In genomic region chr3:146914798-146915197, GRCm38 (mm10) we compare ENCODE assay signal across 8 mouse cellular contexts.
DNase-seq lines count a peak whose midpoint lies in the region; ATAC-seq lines count a peak whose summit lies in the region.

No protein-coding gene starts in this region.

- H3K9me3 ChIP-seq in embryonic facial prominence, embryonic 11.5 days (replicated peaks; ENCODE audit: control insufficient read depth, low read length) = no peaks in the 10 kb centered on the region
- no peaks in the 10 kb centered on the region for H3K9me3 ChIP-seq in heart, embryonic 10.5 days
- no peaks in the 10 kb centered on the region for H3K9me3 ChIP-seq in lung, embryonic 16.5 days (ENCODE audit: control insufficient read depth, low read length)

- no peak overlapping the region for H3K9ac ChIP-seq in embryonic facial prominence, embryonic 11.5 days (replicated peaks; ENCODE audit: low read length)
- no peak overlapping the region for H3K9ac ChIP-seq in lung, embryonic 16.5 days (ENCODE audit: low read length)

- DNase-seq in adrenal gland, postnatal 25 days = peak; percentile 88
- DNase-seq in embryonic facial prominence, embryonic 11.5 days (ENCODE audit: low spot score) = peak; percentile 87
- peak; percentile 79 for DNase-seq in heart, embryonic 10.5 days (ENCODE audit: low spot score)
- DNase-seq in layer of hippocampus, adult 11-12 months (ENCODE audit: low spot score) = peak; percentile 85
- DNase-seq in ovary, postnatal 14 days (ENCODE audit: low spot score) = peak; percentile 78
- peak; percentile 68 for DNase-seq in thymus, postnatal 0 days (ENCODE audit: low spot score)

- no peaks in the 10 kb centered on the region for H3K27me3 ChIP-seq in embryonic facial prominence, embryonic 11.5 days (ENCODE audit: control insufficient read depth, insufficient read depth, low read length)
- H3K27me3 ChIP-seq in heart, embryonic 10.5 days (ENCODE audit: insufficient read depth, poor library complexity, severe bottlenecking) = no peaks in the 10 kb centered on the region
- H3K27me3 ChIP-seq in lung, embryonic 16.5 days (ENCODE audit: control insufficient read depth, insufficient read depth, low read depth, low read length) = no peaks in the 10 kb centered on the region

- WGBS in embryonic facial prominence, embryonic 11.5 days = 14% methylated on average over 12 of the region's 12 CpGs
- 15% methylated on average over 12 of the region's 12 CpGs for WGBS in heart, embryonic 10.5 days
- 3% methylated on average over 12 of the region's 12 CpGs for WGBS in lung, embryonic 16.5 days

- ATAC-seq in CD4-positive, CD25-positive, alpha-beta regulatory T cell, adult 4 months = peak; percentile 86
- ATAC-seq in embryonic facial prominence, embryonic 11.5 days (replicated peaks; ENCODE audit: insufficient number of reproducible peaks, low FRiP score, low TSS enrichment, low read depth) = peak; percentile 72; the same call in 1 of the 2 replicates
- peak; percentile 83 for ATAC-seq in lung, embryonic 16.5 days (ENCODE audit: low read depth)

- H3K36me3 ChIP-seq in embryonic facial prominence, embryonic 11.5 days (replicated peaks; ENCODE audit: control insufficient read depth, insufficient read depth, low read depth, low read length) = no peaks in the 10 kb centered on the region
- no peaks in the 10 kb centered on the region for H3K36me3 ChIP-seq in heart, embryonic 10.5 days
- H3K36me3 ChIP-seq in lung, embryonic 16.5 days (ENCODE audit: control insufficient read depth, insufficient read depth, low read length) = no peaks in the 10 kb centered on the region

- H3K4me1 ChIP-seq in embryonic facial prominence, embryonic 11.5 days (ENCODE audit: control insufficient read depth, insufficient read depth, low read length) = no peaks in the 10 kb centered on the region
- H3K4me1 ChIP-seq in heart, embryonic 10.5 days = no peaks in the 10 kb centered on the region
- no peaks in the 10 kb centered on the region for H3K4me1 ChIP-seq in lung, embryonic 16.5 days (replicated peaks; ENCODE audit: control insufficient read depth, insufficient read depth, low read length)

- H3K27ac ChIP-seq in embryonic facial prominence, embryonic 11.5 days (replicated peaks; ENCODE audit: low read depth, low read length) = no peak overlapping the region
- no peak overlapping the region for H3K27ac ChIP-seq in heart, embryonic 10.5 days
- no peak overlapping the region for H3K27ac ChIP-seq in lung, embryonic 16.5 days (ENCODE audit: low read length)

- no peak overlapping the region for H3K4me3 ChIP-seq in embryonic facial prominence, embryonic 11.5 days (ENCODE audit: low read depth, low read length)
- no peak overlapping the region for H3K4me3 ChIP-seq in heart, embryonic 10.5 days
- H3K4me3 ChIP-seq in lung, embryonic 16.5 days (ENCODE audit: low read length) = no peak overlapping the region

- H3K4me2 ChIP-seq in embryonic facial prominence, embryonic 11.5 days (ENCODE audit: low read depth, low read length) = no peak overlapping the region
- no peak overlapping the region for H3K4me2 ChIP-seq in lung, embryonic 16.5 days (ENCODE audit: low read depth, low read length)
